Mouse (Mus musculus) testis, adult 2 months (tissue): Measurements from ENCODE around the gene Pid1.

Source experiments
- CTCF ChIP-seq: fragments of 200-500 bp; IDR thresholded peaks from 2 replicates; pipeline ENCODE4 v1.5.1; 2012; ENCODE audit warnings: low read depth, mild to moderate bottlenecking, inconsistent platforms, low read length, moderate library complexity; ENCODE audit not compliant: control insufficient read depth, insufficient read depth, insufficient replicate concordance
- POLR2A ChIP-seq: fragments of 200-500 bp; IDR thresholded peaks from 2 replicates; pipeline ENCODE4 v1.6.1; 2012; ENCODE audit warnings: low read depth, mild to moderate bottlenecking, inconsistent platforms, low read length, moderate library complexity; ENCODE audit not compliant: control insufficient read depth

DNA sequence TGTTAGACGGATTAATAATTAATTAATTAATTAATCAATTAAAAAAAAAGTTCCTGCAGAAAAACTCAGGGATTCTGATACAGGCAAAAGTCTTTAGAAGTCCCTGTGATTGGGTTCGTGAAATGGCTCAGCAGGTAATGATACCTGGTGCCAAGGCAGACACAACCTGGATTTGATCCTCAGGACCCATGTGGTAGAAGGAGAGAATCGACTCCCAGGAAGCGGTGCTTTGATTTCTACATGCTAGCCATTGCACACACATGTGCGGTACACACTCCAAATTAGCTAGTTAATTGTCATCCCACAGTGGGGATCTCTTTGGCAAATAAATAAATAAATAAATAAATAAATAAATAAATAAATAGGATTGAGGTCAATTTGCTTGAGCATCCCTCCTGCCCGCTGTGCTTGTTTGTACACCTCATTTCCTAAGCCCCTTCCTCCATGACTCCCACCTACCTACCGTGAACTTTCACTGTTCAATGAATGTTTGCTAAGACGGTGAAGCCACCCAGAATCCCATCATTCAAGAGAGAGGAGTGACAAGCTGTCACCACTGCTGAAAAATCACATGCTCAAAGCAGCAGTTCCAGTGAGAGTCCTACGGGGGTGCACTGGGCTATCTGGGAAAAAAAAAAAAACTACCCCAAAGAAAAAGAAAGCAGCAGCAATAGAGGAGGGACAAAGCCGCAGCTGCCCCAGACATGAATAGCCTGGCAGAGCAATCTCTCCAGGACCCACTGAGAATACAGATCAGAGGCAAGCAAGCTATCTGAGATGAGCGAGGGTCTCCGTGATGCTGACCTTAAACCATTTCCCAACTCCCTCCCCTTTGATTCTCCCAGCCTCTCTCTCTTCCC, 209.0 kb downstream of the Pid1 start:
- TF ChIP-seq CTCF: no peak
- no peak for TF ChIP-seq POLR2A
